Mouse (Mus musculus): ENCODE data around the gene Gm884.
"Not testable (repeated sequence)": the region's sequence is repeated elsewhere in the genome, so short reads cannot be mapped to it uniquely, and the experiment has no call there.

Gene Gm884

DNA sequence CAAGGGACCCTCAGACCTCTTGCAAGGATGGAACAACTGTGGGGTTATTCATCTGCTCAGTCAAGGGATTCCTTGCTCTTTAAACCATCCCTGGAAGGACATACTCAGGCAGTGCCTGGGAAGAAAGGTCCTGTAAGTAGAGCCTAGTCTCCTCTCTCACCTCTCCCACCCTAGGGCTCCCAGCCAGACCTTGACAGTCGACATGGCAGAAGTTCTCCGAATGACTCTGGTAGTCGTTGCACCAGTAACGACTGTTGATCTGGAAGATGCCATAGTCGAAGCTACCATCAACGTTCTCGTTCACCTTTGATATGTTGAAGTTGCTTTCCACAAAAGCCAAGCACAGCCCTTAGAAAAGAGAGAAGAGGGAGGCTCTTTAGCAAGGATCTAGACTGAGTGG lies 13.9 kb upstream of the Gm884 start:
- DNase-seq: no peak

DNA sequence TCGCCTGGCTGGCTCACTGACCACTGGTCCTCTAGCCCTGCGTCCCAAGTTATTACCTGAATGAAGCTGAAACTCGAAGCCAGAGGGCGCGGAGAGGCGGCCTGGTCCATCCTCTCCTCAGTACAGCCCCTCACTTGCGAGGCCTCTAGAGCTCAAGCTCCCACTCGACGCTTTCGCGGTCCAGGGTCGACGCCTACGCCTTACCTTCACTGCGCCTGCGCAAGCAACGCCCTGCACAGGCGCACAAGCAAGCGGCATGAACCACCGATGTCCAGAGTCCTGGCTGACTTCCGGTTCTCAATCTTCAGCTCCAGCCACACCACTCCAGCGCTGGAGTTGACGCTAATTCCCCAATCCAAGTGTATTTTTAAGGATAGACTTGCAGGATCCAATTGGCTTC lies 6.5 kb upstream of the Gm884 start:
- DNase-seq: no peak

DNA sequence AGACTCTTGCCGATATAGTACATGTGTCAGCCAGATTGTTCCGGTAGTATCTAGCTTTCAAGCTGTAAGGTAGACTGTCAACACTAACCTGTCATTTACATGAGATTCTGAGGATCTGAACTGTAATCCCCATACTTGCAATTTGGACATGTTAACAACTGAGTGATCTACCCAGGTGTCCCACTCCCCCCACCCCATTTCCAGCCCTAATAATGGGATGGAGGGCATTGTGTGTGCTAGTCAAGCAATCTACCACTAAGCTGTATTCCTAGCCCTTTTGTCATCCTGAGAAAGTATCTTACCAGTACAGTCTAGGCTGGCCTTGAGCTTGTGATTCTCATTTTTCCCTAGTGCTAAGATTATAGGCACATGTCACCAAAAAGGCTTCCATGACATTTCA lies 10.2 kb downstream of the Gm884 start:
- no peak for DNase-seq

DNA sequence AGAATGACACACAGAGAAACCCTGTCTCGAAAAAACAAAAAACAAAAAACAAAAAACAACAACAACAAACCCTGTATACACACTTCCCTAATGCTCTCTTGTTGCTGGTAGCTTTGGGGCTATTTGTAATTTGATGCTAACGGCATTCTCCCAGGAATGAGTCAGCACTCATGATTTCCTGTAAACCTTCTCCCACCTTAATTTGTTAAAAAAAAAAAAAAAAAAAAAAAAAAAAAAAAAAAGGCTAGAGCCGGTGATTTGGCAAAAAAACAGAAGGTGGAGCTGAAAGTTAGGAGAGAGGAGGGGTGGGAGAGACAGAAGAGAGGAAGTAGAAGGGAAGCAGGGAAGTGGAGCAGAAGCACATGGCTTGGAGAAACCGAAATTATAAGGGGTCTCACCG lies 14.3 kb downstream of the Gm884 start:
- DNase-seq: no peak

DNA sequence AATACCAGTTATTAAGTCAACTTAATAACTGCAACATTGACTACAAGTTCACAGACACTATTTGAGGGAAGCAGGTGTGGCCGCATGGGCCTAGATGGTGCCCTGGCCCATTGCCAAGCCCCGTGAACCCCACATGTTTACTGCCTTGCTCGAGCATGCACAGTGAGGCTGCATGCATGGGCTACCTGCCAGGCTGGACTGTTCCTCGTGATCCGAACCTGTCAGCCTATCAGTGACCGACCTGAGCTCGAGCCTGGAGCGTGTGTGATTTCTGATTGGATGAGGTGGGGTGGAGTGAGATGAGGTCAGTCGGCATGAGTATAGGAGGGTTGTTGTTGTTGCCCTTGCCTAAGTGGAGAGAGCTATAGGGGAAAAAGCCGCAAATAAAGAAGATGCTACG lies 42.6 kb downstream of the Gm884 start:
- no peak for DNase-seq

DNA sequence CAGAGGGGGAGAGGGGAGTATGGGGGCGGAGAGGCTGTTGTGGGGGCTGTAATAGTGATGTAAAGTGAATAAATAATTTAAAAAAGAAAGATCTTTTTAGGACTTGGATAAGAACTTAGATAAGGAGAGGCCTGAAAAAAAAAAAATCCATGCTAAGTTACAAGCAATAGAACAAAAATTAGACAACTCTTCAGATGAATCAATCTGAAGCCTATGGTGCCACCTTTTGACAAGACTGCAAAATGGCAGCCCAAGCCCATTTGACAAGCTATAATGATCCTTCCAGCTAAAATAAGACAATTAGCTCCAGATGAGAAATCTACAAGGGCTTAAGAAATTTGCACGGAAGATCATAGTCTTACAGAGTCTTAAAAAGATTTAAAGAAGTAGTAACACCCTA lies 64.9 kb downstream of the Gm884 start:
- DNase-seq: no peak

DNA sequence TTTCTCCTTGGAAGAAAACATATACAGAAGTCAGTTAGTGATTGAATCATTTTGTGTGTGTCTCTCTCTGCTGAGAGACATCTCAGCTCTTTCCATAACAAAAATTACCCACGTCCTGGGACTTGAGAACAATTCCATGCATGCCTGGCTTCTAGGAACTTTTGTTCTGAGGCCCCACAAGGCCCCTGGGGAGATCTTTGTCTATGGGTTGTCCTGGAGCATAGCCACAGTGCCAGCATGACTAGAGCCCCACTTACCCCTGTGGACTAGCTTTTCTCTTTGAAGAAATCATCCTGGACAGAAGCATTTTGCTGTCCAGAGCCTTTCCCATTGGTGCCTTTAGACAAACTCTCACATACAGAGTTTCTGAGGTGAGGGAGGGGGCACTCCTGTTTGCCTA lies 86.0 kb downstream of the Gm884 start:
- DNase-seq: not testable (repeated sequence)

DNA sequence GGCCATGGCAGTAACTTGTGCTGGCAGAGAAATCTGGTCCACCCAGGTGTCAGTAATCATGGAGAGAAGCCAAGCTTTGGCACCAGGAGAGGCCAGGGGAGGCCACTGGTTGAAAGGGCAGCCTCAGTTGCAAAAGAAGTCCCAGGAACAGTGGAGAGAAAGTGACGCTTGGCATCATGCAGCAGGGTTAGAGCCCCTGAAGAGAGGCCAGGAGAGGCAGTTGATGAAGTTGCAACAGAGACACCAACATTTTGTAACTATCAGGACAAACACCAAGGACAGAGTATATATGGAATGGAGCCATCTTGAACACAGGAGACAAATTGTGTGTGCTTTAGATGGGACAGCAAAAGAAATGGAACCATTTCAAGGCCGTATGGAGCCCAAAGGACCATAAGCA lies 108.8 kb downstream of the Gm884 start:
- no peak for DNase-seq

DNA sequence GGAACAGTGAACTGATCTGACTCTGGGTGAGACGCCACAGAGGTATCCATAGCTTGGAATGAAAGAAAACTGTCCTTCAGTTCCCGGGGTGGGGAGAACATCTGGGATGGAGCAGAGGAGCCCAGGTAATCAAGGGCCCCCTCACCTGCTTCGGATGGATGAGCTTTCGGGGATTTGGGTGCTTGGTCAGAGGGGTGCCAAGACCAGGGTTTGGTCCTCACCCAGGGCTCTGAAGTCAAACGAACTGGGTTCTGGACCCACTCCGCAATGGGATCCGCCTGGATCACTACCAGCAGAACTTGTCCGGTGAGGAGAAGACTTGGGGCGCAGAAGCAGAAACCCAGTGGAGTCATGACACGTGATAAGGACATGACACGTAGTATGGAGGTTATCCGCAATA lies 116.4 kb downstream of the Gm884 start, which contains the start of gene Lrrc37a:
TSS of gene Lrrc37a (minus strand) at position 101 of the 400 bp plus-strand sequence.
- DNase-seq: no peak
